Mouse (Mus musculus) liver, embryonic 15.5 days (tissue): ENCODE results near the gene Efs. TPM values are rescaled to one million over a fixed set of nuclear protein-coding genes. Genes with fewer than 3 reads are reported as not detected.
"Not testable (repeated sequence)": the region's sequence is repeated elsewhere in the genome, so short reads cannot be mapped to it uniquely, and the experiment has no call there.

Experiments
- ATAC-seq: fragments of 200-750 bp; cut with Nextera tagmentation; 2 replicates; pipeline ENCODE4 v1.8.0; 2017; ENCODE audit warnings: moderate number of reproducible peaks, mild to moderate bottlenecking, moderate library complexity; ENCODE audit not compliant: insufficient read depth
- H3K27ac ChIP-seq: fragments of 300-500 bp; sonication (generic); replicated peaks from 2 replicates; pipeline ENCODE4 v1.5.1; 2015; ENCODE audit warnings: mild to moderate bottlenecking, inconsistent platforms
- H3K27me3 ChIP-seq: fragments of 300-500 bp; sonication (generic); 2 replicates; pipeline ENCODE4 v1.6.1; 2015; ENCODE audit warnings: mild to moderate bottlenecking, inconsistent platforms
- H3K36me3 ChIP-seq: fragments of 300-500 bp; sonication (generic); replicated peaks from 2 replicates; pipeline ENCODE4 v1.6.1; 2015; ENCODE audit warnings: moderate library complexity, mild to moderate bottlenecking, inconsistent platforms
- H3K4me1 ChIP-seq: fragments of 300-500 bp; sonication (generic); replicated peaks from 2 replicates; pipeline ENCODE4 v1.6.1; 2015; ENCODE audit warnings: inconsistent platforms
- H3K4me2 ChIP-seq: fragments of 300-500 bp; sonication (generic); 2 replicates; pipeline ENCODE4 v1.6.1; 2015; ENCODE audit warnings: moderate library complexity, mild to moderate bottlenecking, inconsistent platforms
- H3K4me3 ChIP-seq: fragments of 300-500 bp; sonication (generic); replicated peaks from 2 replicates; pipeline ENCODE4 v1.5.1; 2015; ENCODE audit warnings: mild to moderate bottlenecking, inconsistent platforms
- H3K9ac ChIP-seq: fragments of 300-500 bp; sonication (generic); 2 replicates; pipeline ENCODE4 v1.6.1; 2015; ENCODE audit warnings: moderate library complexity, mild to moderate bottlenecking, inconsistent platforms
- H3K9me3 ChIP-seq: fragments of 300-500 bp; sonication (generic); replicated peaks from 2 replicates; pipeline ENCODE4 v1.6.1; 2016; ENCODE audit warnings: inconsistent platforms
- WGBS: fragments of 180-500 bp; shearing (Covaris S2); methylation state at CpG from one replicate; pipeline ENCODE4 v1.1.7; 2015; ENCODE audit warnings: mixed read lengths; ENCODE audit not compliant: insufficient replicate concordance; 5-methylcytosine and 5-hydroxymethylcytosine counted together
- polyA plus RNA-seq: library from polyadenylated mRNA; unstranded; fragments of >200 nt; fragmentation: Nextera tagmentation; extraction: Ambion mirVana; gene quantifications from 2 replicates; pipeline ENCODE4 v1.2.1, GENCODE M21; 2015

Gene Efs
- polyA plus RNA-seq, 1 experiment from 2014 or later, result 0.63 TPM

GRCm38 (mm10) chr14:54960769-54961168 lies 34.8 kb upstream of the Efs start:
- no peak overlapping the region for H3K27ac ChIP-seq
- no peaks in the 10 kb centered on the region for H3K9me3 ChIP-seq
- WGBS, result 35% methylated on average over 10 of the region's 10 CpGs
- H3K4me3 ChIP-seq, result no peak overlapping the region
- H3K4me2 ChIP-seq, result no peak overlapping the region
- H3K4me1 ChIP-seq, result no peaks in the 10 kb centered on the region
- H3K36me3 ChIP-seq, result no peaks in the 10 kb centered on the region
- no peak overlapping the region for H3K9ac ChIP-seq
- H3K27me3 ChIP-seq, result no peaks in the 10 kb centered on the region
- ATAC-seq, result no peak

GRCm38 (mm10) chr14:54959853-54960613 lies 34.1 kb upstream of the Efs start:
- H3K9me3 ChIP-seq, H3K4me3 ChIP-seq, H3K36me3 ChIP-seq, H3K9ac ChIP-seq, H3K4me2 ChIP-seq, H3K27me3 ChIP-seq, H3K27ac ChIP-seq, H3K4me1 ChIP-seq, ATAC-seq: not testable (repeated sequence)
- 72% methylated on average over 12 of the region's 12 CpGs for WGBS

GRCm38 (mm10) chr14:54959197-54959596 lies 33.3 kb upstream of the Efs start:
- Histone ChIP-seq H3K4me2 (no peak overlapping the region), H3K36me3 (no peaks in the 10 kb centered on the region), H3K4me1 (no peaks in the 10 kb centered on the region), H3K27ac (no peak overlapping the region), H3K4me3 (no peak overlapping the region), H3K27me3 (no peaks in the 10 kb centered on the region), H3K9ac (no peak overlapping the region), H3K9me3 (no peaks in the 10 kb centered on the region)
- ATAC-seq, result no peak
- WGBS, result 70% methylated on average over 3 of the region's 3 CpGs

GRCm38 (mm10) chr14:54958503-54958902 lies 32.6 kb upstream of the Efs start:
- no peak overlapping the region for H3K4me2 ChIP-seq
- 56% methylated on average over 4 of the region's 4 CpGs for WGBS
- no peak overlapping the region for H3K27ac ChIP-seq
- H3K36me3 ChIP-seq, result no peaks in the 10 kb centered on the region
- ATAC-seq, result no peak
- H3K9ac ChIP-seq, result no peak overlapping the region
- H3K4me3 ChIP-seq, result no peak overlapping the region
- no peaks in the 10 kb centered on the region for H3K4me1 ChIP-seq
- no peaks in the 10 kb centered on the region for H3K9me3 ChIP-seq
- no peaks in the 10 kb centered on the region for H3K27me3 ChIP-seq

GRCm38 (mm10) chr14:54956533-54956932 lies 30.6 kb upstream of the Efs start:
- no peaks in the 10 kb centered on the region for H3K36me3 ChIP-seq
- H3K9ac ChIP-seq, result no peak overlapping the region
- 65% methylated on average over 9 of the region's 9 CpGs for WGBS

GRCm38 (mm10) chr14:54955481-54955880 lies 29.6 kb upstream of the Efs start:
- H3K4me3 ChIP-seq, result no peak overlapping the region
- no peaks in the 10 kb centered on the region; the same call in 1 of the 2 replicates for H3K27me3 ChIP-seq
- H3K27ac ChIP-seq, result no peak overlapping the region
- H3K4me2 ChIP-seq, result no peak overlapping the region
- no peaks in the 10 kb centered on the region for H3K9me3 ChIP-seq
- no peak for ATAC-seq
- WGBS, result 62% methylated on average over 3 of the region's 3 CpGs
- no peaks in the 10 kb centered on the region for H3K4me1 ChIP-seq
- no peaks in the 10 kb centered on the region for H3K36me3 ChIP-seq
- H3K9ac ChIP-seq, result no peak overlapping the region

More at GRCm38 (mm10) chr14:54956533-54956932, 30.6 kb upstream of the Efs start:
- no peak overlapping the region for H3K4me2 ChIP-seq
- no peak overlapping the region for H3K27ac ChIP-seq
- H3K9me3 ChIP-seq, result no peaks in the 10 kb centered on the region
- no peaks in the 10 kb centered on the region for H3K4me1 ChIP-seq
- H3K27me3 ChIP-seq, result no peaks in the 10 kb centered on the region; the same call in 1 of the 2 replicates
- H3K4me3 ChIP-seq, result no peak overlapping the region
- no peak for ATAC-seq

GRCm38 (mm10) chr14:54954474-54954873 lies 28.5 kb upstream of the Efs start:
- no peaks in the 10 kb centered on the region for H3K4me1 ChIP-seq
- H3K27me3 ChIP-seq, result no peaks in the 10 kb centered on the region; the same call in 1 of the 2 replicates
- no peaks in the 10 kb centered on the region for H3K36me3 ChIP-seq
- no peak overlapping the region for H3K4me2 ChIP-seq
- no peak overlapping the region for H3K4me3 ChIP-seq
- no peak overlapping the region for H3K27ac ChIP-seq
- no peak overlapping the region for H3K9ac ChIP-seq
- no peaks in the 10 kb centered on the region for H3K9me3 ChIP-seq
- WGBS, result 57% methylated on average over 3 of the region's 3 CpGs
- ATAC-seq, result no peak

- 67% methylated on average over 8 of the region's 8 CpGs for WGBS
- H3K4me1 ChIP-seq, result no peaks in the 10 kb centered on the region
- H3K4me3 ChIP-seq, result no peak overlapping the region
- no peak for ATAC-seq
- no peaks in the 10 kb centered on the region; the same call in 1 of the 2 replicates for H3K27me3 ChIP-seq
- no peak overlapping the region for H3K4me2 ChIP-seq
- no peaks in the 10 kb centered on the region for H3K9me3 ChIP-seq
- H3K27ac ChIP-seq, result no peak overlapping the region
- H3K36me3 ChIP-seq, result no peaks in the 10 kb centered on the region
- no peak overlapping the region for H3K9ac ChIP-seq
Observed at GRCm38 (mm10) chr14:54953664-54954206, 27.8 kb upstream of the Efs start.

GRCm38 (mm10) chr14:54951587-54951986 lies 25.7 kb upstream of the Efs start:
- 58% methylated on average over 6 of the region's 6 CpGs for WGBS
- no peaks in the 10 kb centered on the region for H3K9me3 ChIP-seq
- H3K27me3 ChIP-seq, result no peaks in the 10 kb centered on the region; the same call in 1 of the 2 replicates
- no peak overlapping the region for H3K9ac ChIP-seq
- no peaks in the 10 kb centered on the region for H3K36me3 ChIP-seq
- H3K27ac ChIP-seq, result no peak overlapping the region
- H3K4me3 ChIP-seq, result no peak overlapping the region
- no peak for ATAC-seq
- no peak overlapping the region for H3K4me2 ChIP-seq
- H3K4me1 ChIP-seq, result no peaks in the 10 kb centered on the region

- Histone ChIP-seq H3K9ac (no peak overlapping the region), H3K9me3 (no peaks in the 10 kb centered on the region), H3K27ac (no peak overlapping the region), H3K4me1 (no peaks in the 10 kb centered on the region), H3K27me3 (no peaks in the 10 kb centered on the region; the same call in 1 of the 2 replicates), H3K4me3 (no peak overlapping the region), H3K36me3 (no peaks in the 10 kb centered on the region), H3K4me2 (no peak overlapping the region)
- 49% methylated on average over 12 of the region's 12 CpGs for WGBS
- no peak for ATAC-seq
Observed at GRCm38 (mm10) chr14:54950493-54950892, 24.6 kb upstream of the Efs start.

GRCm38 (mm10) chr14:54948781-54949180 lies 22.9 kb upstream of the Efs start:
- Histone ChIP-seq H3K9ac (no peak overlapping the region), H3K4me1 (no peaks in the 10 kb centered on the region), H3K27ac (no peak overlapping the region), H3K4me2 (no peak overlapping the region), H3K9me3 (no peaks in the 10 kb centered on the region), H3K4me3 (no peak overlapping the region), H3K36me3 (no peaks in the 10 kb centered on the region), H3K27me3 (no peaks in the 10 kb centered on the region; the same call in 1 of the 2 replicates)
- ATAC-seq, result no peak
- 60% methylated on average over 9 of the region's 9 CpGs for whole genome bisulfite sequencing
